Mouse (Mus musculus) forebrain, embryonic 14.5 days (tissue): ENCODE data around the gene Fndc3a. TPM values are rescaled to one million over a fixed set of nuclear protein-coding genes. Genes with fewer than 3 reads are reported as not detected.

Experiments
- ATAC-seq: fragments of 200-750 bp; cut with Nextera tagmentation; 2 replicates; pipeline ENCODE4 v1.8.0; 2017; ENCODE audit warnings: mild to moderate bottlenecking, moderate library complexity
- DNase-seq: peaks from one replicate; pipeline ENCODE4 v3.0.0-alpha.2; 2015; ENCODE audit warnings: low spot score
- H3K27ac ChIP-seq: fragments of 300-500 bp; sonication (generic); 2 replicates; pipeline ENCODE4 v1.5.1; 2014; ENCODE audit warnings: low read depth, mild to moderate bottlenecking, control low read depth, low read length, moderate library complexity
- H3K27me3 ChIP-seq: fragments of 300-500 bp; sonication (generic); replicated peaks from 2 replicates; pipeline ENCODE4 v1.6.1; 2014; ENCODE audit warnings: low read length, control low read depth, mixed read lengths; ENCODE audit not compliant: control insufficient read depth, insufficient read depth
- H3K36me3 ChIP-seq: fragments of 300-500 bp; sonication (generic); 2 replicates; pipeline ENCODE4 v1.6.1; 2014; ENCODE audit warnings: low read length, control low read depth; ENCODE audit not compliant: control insufficient read depth, insufficient read depth
- H3K4me1 ChIP-seq: fragments of 300-500 bp; sonication (generic); 2 replicates; pipeline ENCODE4 v1.6.1; 2014; ENCODE audit warnings: antibody characterized with exemption, low read length, control low read depth; ENCODE audit not compliant: control insufficient read depth, insufficient read depth
- H3K4me2 ChIP-seq: fragments of 300-500 bp; sonication (generic); 2 replicates; pipeline ENCODE4 v1.6.1; 2014; ENCODE audit warnings: mild to moderate bottlenecking, control low read depth, low read length
- H3K4me3 ChIP-seq: fragments of 300-500 bp; sonication (generic); 2 replicates; pipeline ENCODE4 v1.5.1; 2014; ENCODE audit warnings: low read depth, low read length, control low read depth
- H3K9ac ChIP-seq: fragments of 300-500 bp; sonication (generic); 2 replicates; pipeline ENCODE4 v1.6.1; 2014; ENCODE audit warnings: mild to moderate bottlenecking, low read length, control low read depth, moderate library complexity
- H3K9me3 ChIP-seq: fragments of 300-500 bp; sonication (generic); replicated peaks from 2 replicates; pipeline ENCODE4 v1.6.1; 2016; ENCODE audit warnings: low read length, control low read depth, mixed read lengths; ENCODE audit not compliant: control insufficient read depth
- WGBS: fragments of 180-500 bp; shearing (Covaris S2); extraction: QIAGEN DNeasy Blood & Tissue Kit; methylation state at CpG from one replicate; pipeline ENCODE4 v1.1.7; 2014; 5-methylcytosine and 5-hydroxymethylcytosine counted together
- polyA plus RNA-seq: library from polyadenylated mRNA; unstranded; fragments of >200 nt; fragmentation: Nextera tagmentation; extraction: Ambion mirVana; gene quantifications from 2 replicates; pipeline ENCODE4 v1.2.1, GENCODE M21; 2014

Fndc3a gene
- polyA plus RNA-seq, 1 experiment from 2014 or later: 39.7 TPM

- H3K4me2 ChIP-seq: no peak overlapping the region
- H3K9ac ChIP-seq: no peak overlapping the region
- ATAC-seq (no peak), DNase-seq (no peak)
- H3K9me3 ChIP-seq: no peaks in the 10 kb centered on the region
- H3K27me3 ChIP-seq: no peaks in the 10 kb centered on the region
- H3K4me3 ChIP-seq: no peak overlapping the region
- 92% methylated on average over 5 of the region's 5 CpGs for WGBS
- H3K36me3 ChIP-seq: no peaks in the 10 kb centered on the region
- no peak overlapping the region for H3K27ac ChIP-seq
- no peaks in the 10 kb centered on the region for H3K4me1 ChIP-seq
Measured at GRCm38 (mm10) chr14:72700056-72700455, 9.7 kb downstream of the Fndc3a start.

GRCm38 (mm10) chr14:72691406-72691805 lies 18.4 kb downstream of the Fndc3a start:
- no peak for DNase-seq
- ATAC-seq: no peak
- no peak overlapping the region for H3K9ac ChIP-seq
- H3K36me3 ChIP-seq: no peaks in the 10 kb centered on the region
- no peak overlapping the region for H3K4me3 ChIP-seq
- no peaks in the 10 kb centered on the region for H3K9me3 ChIP-seq
- no peaks in the 10 kb centered on the region for H3K27me3 ChIP-seq
- H3K4me2 ChIP-seq: no peak overlapping the region
- WGBS: 89% methylated on average over 1 of the region's 1 CpGs
- H3K4me1 ChIP-seq: no peaks in the 10 kb centered on the region
- no peak overlapping the region for H3K27ac ChIP-seq

GRCm38 (mm10) chr14:72689525-72689924 lies 20.3 kb downstream of the Fndc3a start:
- no peak for ATAC-seq
- no peak overlapping the region for H3K4me2 ChIP-seq
- no peaks in the 10 kb centered on the region for H3K4me1 ChIP-seq
- no peaks in the 10 kb centered on the region for H3K9me3 ChIP-seq
- no peak overlapping the region for H3K4me3 ChIP-seq
- no peak for DNase-seq
- no peaks in the 10 kb centered on the region for H3K36me3 ChIP-seq
- H3K27me3 ChIP-seq: no peaks in the 10 kb centered on the region
- no peak overlapping the region for H3K27ac ChIP-seq
- H3K9ac ChIP-seq: no peak overlapping the region

GRCm38 (mm10) chr14:72684857-72685370 lies 24.9 kb downstream of the Fndc3a start:
- 84% methylated on average over 4 of the region's 4 CpGs for WGBS
- H3K9ac ChIP-seq: no peak overlapping the region
- H3K27ac ChIP-seq: no peak overlapping the region
- no peaks in the 10 kb centered on the region for H3K9me3 ChIP-seq
- ATAC-seq (no peak), DNase-seq (no peak)
- H3K27me3 ChIP-seq: no peaks in the 10 kb centered on the region
- no peaks in the 10 kb centered on the region for H3K4me1 ChIP-seq
- no peaks in the 10 kb centered on the region for H3K36me3 ChIP-seq
- no peak overlapping the region for H3K4me2 ChIP-seq
- H3K4me3 ChIP-seq: no peak overlapping the region

- ATAC-seq: no peak
- no peak overlapping the region for H3K27ac ChIP-seq
- no peak overlapping the region for H3K4me3 ChIP-seq
- WGBS: 84% methylated on average over 3 of the region's 3 CpGs
- H3K27me3 ChIP-seq: no peaks in the 10 kb centered on the region
- no peak overlapping the region for H3K9ac ChIP-seq
- no peaks in the 10 kb centered on the region for H3K4me1 ChIP-seq
- H3K9me3 ChIP-seq: no peaks in the 10 kb centered on the region
- H3K4me2 ChIP-seq: no peak overlapping the region
- DNase-seq: no peak
- H3K36me3 ChIP-seq: no peaks in the 10 kb centered on the region
Measured at GRCm38 (mm10) chr14:72677247-72677646, 32.6 kb downstream of the Fndc3a start.

GRCm38 (mm10) chr14:72671911-72672310 lies 37.9 kb downstream of the Fndc3a start:
- H3K4me2 ChIP-seq: no peak overlapping the region
- no peak overlapping the region for H3K27ac ChIP-seq
- H3K4me1 ChIP-seq: no peaks in the 10 kb centered on the region
- 90% methylated on average over 3 of the region's 3 CpGs for WGBS
- no peak overlapping the region for H3K9ac ChIP-seq
- no peaks in the 10 kb centered on the region for H3K27me3 ChIP-seq
- ATAC-seq: no peak
- no peak for DNase-seq
- no peak overlapping the region for H3K4me3 ChIP-seq
- no peaks in the 10 kb centered on the region for H3K9me3 ChIP-seq
- H3K36me3 ChIP-seq: no peaks in the 10 kb centered on the region

- Histone ChIP-seq H3K9ac (no peak overlapping the region), H3K27me3 (no peaks in the 10 kb centered on the region), H3K9me3 (no peaks in the 10 kb centered on the region), H3K4me3 (no peak overlapping the region), H3K36me3 (no peaks in the 10 kb centered on the region), H3K4me2 (no peak overlapping the region), H3K27ac (no peak overlapping the region), H3K4me1 (no peaks in the 10 kb centered on the region)
- no peak for ATAC-seq
- DNase-seq: no peak
- WGBS: 98% methylated on average over 2 of the region's 2 CpGs
Measured at GRCm38 (mm10) chr14:72670987-72671386, 38.8 kb downstream of the Fndc3a start.

GRCm38 (mm10) chr14:72649268-72649667 lies 60.5 kb downstream of the Fndc3a start:
- Histone ChIP-seq H3K27me3 (no peaks in the 10 kb centered on the region), H3K4me2 (no peak overlapping the region), H3K4me1 (no peaks in the 10 kb centered on the region), H3K9ac (no peak overlapping the region), H3K36me3 (no peaks in the 10 kb centered on the region), H3K9me3 (no peaks in the 10 kb centered on the region), H3K4me3 (no peak overlapping the region), H3K27ac (no peak overlapping the region)
- no peak for DNase-seq
- no peak for ATAC-seq

GRCm38 (mm10) chr14:72645512-72645911 lies 64.3 kb downstream of the Fndc3a start:
- Histone ChIP-seq H3K27me3 (no peaks in the 10 kb centered on the region), H3K4me2 (no peak overlapping the region), H3K9me3 (no peaks in the 10 kb centered on the region), H3K27ac (no peak overlapping the region), H3K4me3 (no peak overlapping the region), H3K36me3 (no peaks in the 10 kb centered on the region), H3K4me1 (no peaks in the 10 kb centered on the region), H3K9ac (no peak overlapping the region)
- no peak for DNase-seq
- ATAC-seq: no peak
